Mouse (Mus musculus) hindbrain, embryonic 13.5 days (tissue): ENCODE results near the gene Ola1. TPM values are rescaled to one million over a fixed set of nuclear protein-coding genes. Genes with fewer than 3 reads are reported as not detected.

Experiments
- ATAC-seq: fragments of 200-750 bp; cut with Nextera tagmentation; 2 replicates; pipeline ENCODE4 v1.8.0; 2017; ENCODE audit warnings: moderate TSS enrichment; ENCODE audit not compliant: low FRiP score
- H3K27ac ChIP-seq: fragments of 300-500 bp; sonication (generic); 2 replicates; pipeline ENCODE4 v1.5.1; 2015; ENCODE audit warnings: inconsistent platforms, mild to moderate bottlenecking, moderate library complexity
- H3K27me3 ChIP-seq: fragments of 300-500 bp; sonication (generic); 2 replicates; pipeline ENCODE4 v1.6.1; 2015; ENCODE audit warnings: mild to moderate bottlenecking, inconsistent platforms
- H3K36me3 ChIP-seq: fragments of 300-500 bp; sonication (generic); 2 replicates; pipeline ENCODE4 v1.6.1; 2015; ENCODE audit warnings: mild to moderate bottlenecking, inconsistent platforms
- H3K4me1 ChIP-seq: fragments of 300-500 bp; sonication (generic); replicated peaks from 2 replicates; pipeline ENCODE4 v1.6.1; 2015; ENCODE audit warnings: inconsistent platforms
- H3K4me2 ChIP-seq: fragments of 300-500 bp; sonication (generic); 2 replicates; pipeline ENCODE4 v1.6.1; 2015; ENCODE audit warnings: inconsistent platforms, mild to moderate bottlenecking, moderate library complexity
- H3K4me3 ChIP-seq: fragments of 300-500 bp; sonication (generic); 2 replicates; pipeline ENCODE4 v1.5.1; 2015; ENCODE audit warnings: mild to moderate bottlenecking, inconsistent platforms
- H3K9ac ChIP-seq: fragments of 300-500 bp; sonication (generic); 2 replicates; pipeline ENCODE4 v1.6.1; 2015; ENCODE audit warnings: mild to moderate bottlenecking, inconsistent platforms
- H3K9me3 ChIP-seq: fragments of 300-500 bp; sonication (generic); 2 replicates; pipeline ENCODE4 v1.6.1; 2016; ENCODE audit warnings: inconsistent platforms
- WGBS: fragments of 180-500 bp; shearing (Covaris S2); methylation state at CpG from one replicate; pipeline ENCODE4 v1.1.7; 2015; 5-methylcytosine and 5-hydroxymethylcytosine counted together
- polyA plus RNA-seq: library from polyadenylated mRNA; unstranded; fragments of >200 nt; fragmentation: Nextera tagmentation; extraction: Ambion mirVana; gene quantifications from 2 replicates; pipeline ENCODE4 v1.2.1, GENCODE M21; 2015

The Ola1 gene
- polyA plus RNA-seq, result 91.7 and 93.5 TPM in 2 replicates

GRCm38 (mm10) chr2:73218913-73219312 lies at the start of gene Ola1:
Gene Ola1, minus strand, starts transcription at chr2:73218924.
- ATAC-seq, result no peak
- Histone ChIP-seq H3K9ac (no peak within 1 kb of the TSS), H3K9me3 (no peaks in the 10 kb centered on the region), H3K27me3 (no peaks in the 10 kb centered on the region), H3K4me3 (no peak within 1 kb of the TSS), H3K4me1 (peaks cover 3% of the 10 kb centered on the region; the same call in 1 of the 2 replicates), H3K27ac (no peak within 1 kb of the TSS), H3K36me3 (no peaks in the 10 kb centered on the region), H3K4me2 (no peak within 1 kb of the TSS)
- 89% methylated on average over 5 of the region's 5 CpGs for WGBS

DNA sequence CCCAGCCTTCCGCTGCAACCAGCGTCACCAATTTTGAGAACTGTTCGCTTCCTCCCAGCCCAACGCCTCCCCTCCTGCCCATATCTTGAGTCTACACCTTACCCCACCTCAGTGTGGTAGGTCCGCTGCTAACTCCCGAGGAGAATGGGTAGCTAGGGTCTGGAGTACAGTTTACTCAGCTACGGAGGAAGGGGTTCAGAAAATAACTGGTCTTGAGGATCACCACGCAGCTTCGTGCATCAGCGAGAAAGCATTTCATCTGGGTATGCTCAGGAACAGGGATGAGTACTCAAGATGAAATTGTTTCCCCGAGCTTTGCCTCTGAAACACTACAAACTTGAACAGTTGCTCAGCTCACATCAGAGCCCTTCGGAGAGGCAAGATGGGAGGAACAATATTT lies 49.6 kb upstream of the Ola1 start:
- Histone ChIP-seq H3K9me3 (no peaks in the 10 kb centered on the region), H3K4me3 (no peak overlapping the region), H3K27me3 (peaks cover 96% of the 10 kb centered on the region), H3K4me1 (peaks cover 38% of the 10 kb centered on the region), H3K9ac (no peak overlapping the region), H3K27ac (no peak overlapping the region), H3K4me2 (no peak overlapping the region), H3K36me3 (no peaks in the 10 kb centered on the region)
- 1% methylated on average over 12 of the region's 12 CpGs for WGBS
- ATAC-seq, result no peak

GRCm38 (mm10) chr2:73267818-73268217 lies 49.1 kb upstream of the Ola1 start:
- peaks cover 96% of the 10 kb centered on the region for H3K27me3 ChIP-seq
- ATAC-seq, result no peak
- H3K9me3 ChIP-seq, result no peaks in the 10 kb centered on the region
- no peak overlapping the region for H3K9ac ChIP-seq
- H3K4me2 ChIP-seq, result no peak overlapping the region
- peaks cover 33% of the 10 kb centered on the region for H3K4me1 ChIP-seq
- H3K4me3 ChIP-seq, result no peak overlapping the region
- H3K27ac ChIP-seq, result no peak overlapping the region
- H3K36me3 ChIP-seq, result no peaks in the 10 kb centered on the region
- WGBS, result 3% methylated on average over 4 of the region's 4 CpGs

DNA sequence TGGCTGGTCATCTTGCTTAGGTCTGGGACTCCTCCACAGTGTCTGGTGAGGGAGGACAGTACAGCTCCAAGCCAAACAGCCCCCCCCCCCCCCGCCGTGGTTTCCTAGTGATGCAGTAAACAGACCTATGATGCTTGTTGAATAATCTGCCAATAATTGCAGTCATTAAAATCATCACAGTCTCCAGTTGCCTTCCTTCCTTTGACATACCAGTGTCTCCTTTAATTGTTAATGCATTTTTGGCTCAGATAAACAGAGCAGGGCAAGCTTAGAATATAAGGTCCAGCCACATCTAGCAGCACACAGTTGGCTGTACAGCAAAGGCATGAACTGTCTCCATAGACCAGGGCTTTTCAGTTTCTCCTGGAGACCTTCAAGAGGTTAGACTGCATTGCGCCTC lies 48.5 kb upstream of the Ola1 start:
- H3K4me2 ChIP-seq, result no peak overlapping the region
- 17% methylated on average over 3 of the region's 3 CpGs for WGBS
- H3K9ac ChIP-seq, result no peak overlapping the region
- peaks cover 32% of the 10 kb centered on the region for H3K4me1 ChIP-seq
- no peak overlapping the region for H3K27ac ChIP-seq
- no peaks in the 10 kb centered on the region for H3K36me3 ChIP-seq
- no peaks in the 10 kb centered on the region for H3K9me3 ChIP-seq
- H3K27me3 ChIP-seq, result peaks cover 96% of the 10 kb centered on the region
- H3K4me3 ChIP-seq, result no peak overlapping the region
- no peak for ATAC-seq

- no peak overlapping the region for H3K4me3 ChIP-seq
- H3K4me1 ChIP-seq, result peaks cover 27% of the 10 kb centered on the region
- no peak overlapping the region for H3K9ac ChIP-seq
- H3K4me2 ChIP-seq, result no peak overlapping the region
- no peak for ATAC-seq
- H3K27ac ChIP-seq, result no peak overlapping the region
- WGBS, result 66% methylated on average over 1 of the region's 1 CpGs
- H3K9me3 ChIP-seq, result no peaks in the 10 kb centered on the region
- no peaks in the 10 kb centered on the region for H3K36me3 ChIP-seq
- peaks cover 96% of the 10 kb centered on the region for H3K27me3 ChIP-seq
Observed at GRCm38 (mm10) chr2:73266623-73267022, 47.9 kb upstream of the Ola1 start.

- 0 out of 2 replicates have a peak, but pooled peaks cover 1% of the 10 kb centered on the region for H3K9me3 ChIP-seq
- no peak overlapping the region for H3K27ac ChIP-seq
- ATAC-seq, result no peak
- no peak overlapping the region for H3K4me2 ChIP-seq
- no peak overlapping the region for H3K9ac ChIP-seq
- H3K4me3 ChIP-seq, result no peak overlapping the region
- H3K36me3 ChIP-seq, result no peaks in the 10 kb centered on the region
- H3K27me3 ChIP-seq, result peaks cover 91% of the 10 kb centered on the region
- peaks cover 21% of the 10 kb centered on the region for H3K4me1 ChIP-seq
- WGBS, result 7% methylated on average over 5 of the region's 5 CpGs
Observed at GRCm38 (mm10) chr2:73266011-73266410, 47.3 kb upstream of the Ola1 start.

DNA sequence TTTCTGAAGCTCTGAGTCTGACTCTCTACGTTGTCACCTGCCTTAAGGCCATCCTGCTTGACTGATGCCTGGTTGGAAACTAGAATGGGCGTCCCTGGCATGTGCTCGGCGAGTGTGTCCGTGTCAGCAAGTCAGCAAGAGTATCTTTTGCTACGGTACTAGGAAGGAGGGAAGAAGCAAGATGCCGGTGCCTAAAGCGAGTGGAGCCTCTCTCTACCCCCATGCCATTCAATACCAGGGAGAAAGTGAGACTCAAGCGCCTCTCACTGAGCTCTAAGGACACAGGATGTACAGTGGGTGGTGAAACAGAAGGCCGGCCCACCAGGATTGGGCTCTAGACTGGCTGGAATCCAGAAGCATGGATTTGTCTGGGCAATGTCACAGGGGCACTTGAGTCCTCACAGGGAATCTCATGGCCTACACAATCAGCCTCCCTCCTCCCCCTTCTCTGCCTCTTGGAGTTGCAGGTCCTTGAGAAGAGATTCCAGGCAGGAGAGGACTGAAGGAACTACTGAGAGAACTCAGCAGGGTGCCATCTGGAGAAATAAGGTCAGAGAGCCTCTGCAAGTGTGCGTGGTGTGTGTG lies 46.0 kb upstream of the Ola1 start:
- Histone ChIP-seq H3K27me3 (peaks cover 80% of the 10 kb centered on the region), H3K36me3 (no peaks in the 10 kb centered on the region), H3K9ac (no peak overlapping the region), H3K4me3 (no peak overlapping the region), H3K4me1 (peaks cover 14% of the 10 kb centered on the region), H3K4me2 (peak overlapping the region; percentile 51), H3K9me3 (0 out of 2 replicates have a peak, but pooled peaks cover 3% of the 10 kb centered on the region), H3K27ac (no peak overlapping the region)
- no peak for ATAC-seq
- WGBS, result 10% methylated on average over 11 of the region's 11 CpGs

- Histone ChIP-seq H3K9me3 (0 out of 2 replicates have a peak, but pooled peaks cover 3% of the 10 kb centered on the region), H3K4me2 (peak overlapping the region; percentile 51), H3K27me3 (peaks cover 76% of the 10 kb centered on the region), H3K27ac (no peak overlapping the region), H3K9ac (no peak overlapping the region), H3K4me1 (peaks cover 14% of the 10 kb centered on the region), H3K36me3 (no peaks in the 10 kb centered on the region), H3K4me3 (peak overlapping the region; percentile 30)
- WGBS, result under 1% methylated on average over 38 of the region's 38 CpGs
- ATAC-seq, result no peak
Observed at GRCm38 (mm10) chr2:73263794-73264610, 45.3 kb upstream of the Ola1 start.

DNA sequence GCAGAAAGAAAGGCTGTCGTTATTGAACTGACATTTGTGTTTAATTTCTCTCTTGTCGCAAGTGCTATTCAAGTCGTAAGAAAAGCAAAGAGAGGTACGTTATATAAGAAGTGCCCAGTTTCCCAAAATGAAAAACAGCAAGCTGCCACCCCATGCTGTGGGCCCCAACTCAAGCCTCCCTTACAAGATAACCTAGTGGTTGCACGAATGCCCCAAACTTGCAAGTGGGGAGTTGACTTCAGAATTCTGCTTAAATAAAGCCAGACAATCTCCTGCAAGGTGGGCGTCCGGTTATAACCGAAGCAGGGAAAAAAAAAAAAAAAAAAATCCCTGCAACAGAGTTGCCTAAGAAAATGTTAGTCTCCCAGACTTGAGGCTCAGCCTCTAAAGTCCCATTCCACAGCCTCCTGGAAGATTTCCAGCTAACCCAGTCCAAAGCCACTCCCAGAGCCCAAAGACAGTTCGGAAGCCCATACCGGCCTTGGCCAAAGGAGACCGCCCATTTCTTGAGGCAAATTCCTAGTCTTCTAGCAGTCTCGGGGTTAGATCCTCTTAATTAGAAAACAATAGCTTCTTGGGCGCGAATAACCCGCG lies 44.5 kb upstream of the Ola1 start:
- no peak for ATAC-seq
- H3K9ac ChIP-seq, result no peak overlapping the region
- peaks cover 14% of the 10 kb centered on the region for H3K4me1 ChIP-seq
- 6% methylated on average over 16 of the region's 16 CpGs for WGBS
- no peaks in the 10 kb centered on the region for H3K36me3 ChIP-seq
- H3K27ac ChIP-seq, result no peak overlapping the region
- peaks cover 75% of the 10 kb centered on the region for H3K27me3 ChIP-seq
- H3K9me3 ChIP-seq, result 0 out of 2 replicates have a peak, but pooled peaks cover 3% of the 10 kb centered on the region
- H3K4me2 ChIP-seq, result peak overlapping the region; percentile 51
- H3K4me3 ChIP-seq, result peak overlapping the region; percentile 30

- Histone ChIP-seq H3K9ac (no peak overlapping the region), H3K4me1 (no peaks in the 10 kb centered on the region), H3K27ac (no peak overlapping the region), H3K4me3 (no peak overlapping the region), H3K36me3 (no peaks in the 10 kb centered on the region), H3K9me3 (peaks cover 6% of the 10 kb centered on the region), H3K4me2 (no peak overlapping the region), H3K27me3 (no peaks in the 10 kb centered on the region)
- WGBS, result 54% methylated on average over 4 of the region's 4 CpGs
- no peak for ATAC-seq
Observed at GRCm38 (mm10) chr2:73248701-73249100, 30.0 kb upstream of the Ola1 start.

GRCm38 (mm10) chr2:73241299-73241698 lies 22.6 kb upstream of the Ola1 start:
- Histone ChIP-seq H3K36me3 (no peaks in the 10 kb centered on the region), H3K4me2 (no peak overlapping the region), H3K9ac (no peak overlapping the region), H3K27me3 (0 out of 2 replicates have a peak, but pooled peaks cover 2% of the 10 kb centered on the region), H3K9me3 (no peaks in the 10 kb centered on the region; the same call in 1 of the 2 replicates), H3K4me3 (no peak overlapping the region), H3K27ac (no peak overlapping the region), H3K4me1 (no peaks in the 10 kb centered on the region)
- 89% methylated on average over 4 of the region's 4 CpGs for WGBS
- ATAC-seq, result no peak

GRCm38 (mm10) chr2:73231081-73231480 lies 12.4 kb upstream of the Ola1 start:
- H3K36me3 ChIP-seq, result no peaks in the 10 kb centered on the region
- WGBS, result 72% methylated on average over 3 of the region's 3 CpGs
- no peak overlapping the region for H3K4me2 ChIP-seq
- no peak for ATAC-seq
- H3K4me1 ChIP-seq, result no peaks in the 10 kb centered on the region
- H3K9me3 ChIP-seq, result no peaks in the 10 kb centered on the region
- no peak overlapping the region for H3K4me3 ChIP-seq
- H3K27ac ChIP-seq, result no peak overlapping the region
- H3K27me3 ChIP-seq, result no peaks in the 10 kb centered on the region
- H3K9ac ChIP-seq, result no peak overlapping the region
